Mouse (Mus musculus) olfactory bulb, adult 2 months (tissue): ENCODE results near the gene Parp11. TPM values are rescaled to one million over a fixed set of nuclear protein-coding genes. Genes with fewer than 3 reads are reported as not detected.

Experiments used
- H3K27ac ChIP-seq: fragments of 200-500 bp; 2 replicates; pipeline ENCODE4 v1.5.1; 2012; ENCODE audit warnings: low read depth, low read length; ENCODE audit not compliant: insufficient read depth
- H3K4me1 ChIP-seq: fragments of 200-500 bp; 2 replicates; pipeline ENCODE4 v1.6.1; 2012; ENCODE audit warnings: low read length; ENCODE audit not compliant: control insufficient read depth, insufficient read depth
- H3K4me3 ChIP-seq: fragments of 200-500 bp; 2 replicates; pipeline ENCODE4 v1.5.1; 2012; ENCODE audit warnings: mild to moderate bottlenecking, low read depth, low read length, moderate library complexity; ENCODE audit not compliant: insufficient read depth
- CTCF ChIP-seq: fragments of 200-500 bp; IDR thresholded peaks from 2 replicates; pipeline ENCODE4 v1.5.1; 2012; ENCODE audit warnings: low read depth, mild to moderate bottlenecking, low read length, moderate library complexity; ENCODE audit not compliant: insufficient read depth
- POLR2A ChIP-seq: fragments of 200-500 bp; IDR thresholded peaks from 2 replicates; pipeline ENCODE4 v1.6.1; 2012; ENCODE audit warnings: mild to moderate bottlenecking, low read depth, low read length, moderate library complexity; ENCODE audit not compliant: insufficient read depth
- WGBS: fragments of 180-500 bp; shearing (Covaris S2); methylation state at CpG from one replicate; pipeline ENCODE4 v1.1.7; 2018; 5-methylcytosine and 5-hydroxymethylcytosine counted together
- polyA plus RNA-seq: library from polyadenylated mRNA; stranded (reverse); fragments of >200 nt; gene quantifications from 2 replicates; pipeline ENCODE4 v1.2.4, GENCODE M21; 2012; ENCODE audit warnings: low replicate concordance; ENCODE audit not compliant: missing spikeins, insufficient read depth, insufficient read length

The Parp11 gene
- polyA plus RNA-seq, 1 experiment = not detected

DNA sequence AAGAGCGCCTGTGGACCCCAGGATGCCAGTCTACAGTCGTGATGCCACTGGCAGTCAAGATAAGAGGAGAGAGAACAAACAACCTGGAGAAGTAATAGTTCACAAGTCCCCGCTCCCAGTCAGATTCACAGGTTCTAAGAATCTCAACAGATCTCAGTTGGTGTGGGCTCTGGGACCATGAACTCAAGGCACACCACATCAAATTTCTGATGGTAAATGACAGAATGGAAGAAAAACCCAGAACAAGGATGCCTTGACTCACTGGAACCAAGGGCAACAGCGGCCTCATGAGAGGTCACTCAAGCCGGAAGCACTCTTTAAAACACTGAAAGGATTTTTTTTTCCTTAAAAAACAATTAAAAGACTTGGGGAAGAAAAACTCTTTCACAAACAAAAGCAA lies 87.1 kb downstream of the Parp11 start:
- H3K4me1 ChIP-seq = no peaks in the 10 kb centered on the region
- WGBS = 88% methylated on average over 5 of the region's 5 CpGs
- no peak overlapping the region for H3K4me3 ChIP-seq
- no peak for TF ChIP-seq POLR2A
- TF ChIP-seq CTCF = no peak
- H3K27ac ChIP-seq = no peak overlapping the region

DNA sequence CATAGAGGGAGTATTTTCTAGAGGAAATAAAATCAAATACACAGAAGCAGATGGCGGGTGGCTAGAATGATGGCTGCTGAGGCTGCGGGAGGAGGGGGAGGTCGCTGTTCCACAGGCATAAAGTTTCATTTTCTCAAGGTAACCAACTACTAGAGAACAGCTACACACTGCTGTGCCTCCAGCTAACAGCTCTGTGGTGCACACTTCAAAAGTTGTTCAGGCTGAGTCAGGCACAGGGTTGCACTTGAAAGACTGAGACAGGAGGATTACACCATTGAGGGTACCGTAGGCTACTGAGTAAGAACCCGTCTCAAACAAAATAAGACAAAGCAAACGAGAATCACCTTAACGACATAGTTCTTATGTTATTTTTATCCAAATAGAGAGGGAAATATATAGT lies 90.4 kb downstream of the Parp11 start:
- Histone ChIP-seq H3K4me1 (no peaks in the 10 kb centered on the region), H3K27ac (no peak overlapping the region), H3K4me3 (no peak overlapping the region)
- WGBS = 81% methylated on average over 7 of the region's 7 CpGs
- no peak for TF ChIP-seq POLR2A
- no peak for TF ChIP-seq CTCF

DNA sequence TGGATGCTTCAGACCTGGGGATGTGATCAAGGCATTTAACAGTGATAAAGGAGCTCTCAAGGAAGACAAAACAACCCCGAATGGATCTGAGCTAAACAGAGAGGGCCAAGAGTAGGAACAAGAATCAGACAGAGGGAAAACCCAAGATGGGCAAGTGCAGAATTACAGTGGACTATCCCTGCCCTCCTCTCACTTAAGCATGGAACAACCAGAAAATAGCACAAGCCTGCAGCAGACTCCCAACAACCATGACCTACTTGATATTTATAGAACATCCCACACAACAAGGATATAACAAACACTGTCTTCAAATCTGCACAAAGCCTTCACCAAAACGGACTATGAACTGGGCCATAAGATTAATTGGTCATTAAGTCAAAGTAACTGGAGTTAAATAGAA lies 91.5 kb downstream of the Parp11 start:
- 52% methylated on average over 2 of the region's 2 CpGs for WGBS
- Histone ChIP-seq H3K4me3 (no peak overlapping the region), H3K4me1 (no peaks in the 10 kb centered on the region), H3K27ac (no peak overlapping the region)
- TF ChIP-seq POLR2A (no peak), CTCF (no peak)

DNA sequence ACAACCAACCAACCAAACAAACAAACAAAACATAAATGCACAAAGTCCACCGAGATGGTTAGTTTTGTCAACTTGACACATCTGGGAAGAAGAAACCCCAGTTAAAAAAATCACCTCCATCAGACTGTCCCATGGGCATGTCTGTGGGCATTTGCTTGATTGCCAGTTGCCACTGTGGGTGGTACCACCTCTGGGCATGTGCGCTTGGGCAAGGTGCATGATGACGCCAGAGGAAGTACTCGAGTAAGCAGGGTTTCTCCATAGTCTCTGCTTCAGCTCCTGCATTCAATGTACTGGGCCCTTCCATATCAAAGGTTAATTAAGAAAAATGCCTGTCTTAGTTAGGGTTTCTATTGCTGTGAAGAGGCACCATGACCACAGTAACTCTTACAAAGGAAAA lies 92.6 kb downstream of the Parp11 start:
- 96% methylated on average over 4 of the region's 4 CpGs for WGBS
- no peak for TF ChIP-seq POLR2A
- no peak for TF ChIP-seq CTCF

DNA sequence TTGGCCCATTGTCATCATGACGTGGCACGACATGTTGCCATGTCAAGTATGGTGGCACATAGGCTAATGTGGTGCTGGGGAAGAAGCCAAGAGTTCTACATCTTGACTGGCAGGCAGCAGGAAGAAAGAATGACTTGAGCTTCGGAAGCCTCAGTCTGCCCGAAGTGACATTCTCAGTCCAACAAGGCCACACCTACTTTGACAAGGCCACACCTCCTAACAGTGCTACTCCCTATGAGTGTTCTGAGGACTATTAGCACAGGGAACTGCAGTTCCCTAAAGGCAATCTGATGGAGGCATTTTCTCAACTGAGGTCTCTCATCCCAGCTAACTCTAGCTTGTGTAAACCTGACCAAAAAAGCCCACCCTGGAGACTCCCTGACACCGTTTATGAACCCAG lies 93.0 kb downstream of the Parp11 start:
- Histone ChIP-seq H3K4me3 (no peak overlapping the region), H3K27ac (no peak overlapping the region), H3K4me1 (no peaks in the 10 kb centered on the region)
- no peak for TF ChIP-seq CTCF
- no peak for TF ChIP-seq POLR2A
- WGBS = 80% methylated on average over 5 of the region's 5 CpGs

More for the DNA sequence above, 92.6 kb downstream of the Parp11 start:
- Histone ChIP-seq H3K27ac (no peak overlapping the region), H3K4me3 (no peak overlapping the region), H3K4me1 (no peaks in the 10 kb centered on the region)

DNA sequence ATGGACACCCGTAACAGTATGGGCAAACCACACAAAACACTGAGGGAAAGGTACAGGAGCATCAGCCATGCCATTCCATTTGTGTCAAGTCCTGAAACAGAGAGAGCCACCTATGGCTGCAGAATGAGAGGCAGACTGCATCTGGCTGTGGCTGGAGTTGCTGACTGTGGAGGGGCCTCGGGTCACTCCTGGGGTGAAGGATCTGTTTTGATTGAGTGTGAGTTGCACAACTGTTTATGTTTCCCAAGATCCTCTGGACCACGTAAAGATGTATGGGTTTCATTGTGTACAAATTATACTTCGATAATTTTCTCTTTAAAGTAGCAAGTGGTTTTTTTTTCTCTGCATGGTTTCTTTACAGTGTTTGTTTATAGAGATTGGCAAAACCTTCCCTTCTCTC lies 93.9 kb downstream of the Parp11 start:
- no peak overlapping the region for H3K4me3 ChIP-seq
- 82% methylated on average over 4 of the region's 4 CpGs for WGBS
- no peaks in the 10 kb centered on the region for H3K4me1 ChIP-seq
- no peak overlapping the region for H3K27ac ChIP-seq
- no peak for TF ChIP-seq POLR2A

DNA sequence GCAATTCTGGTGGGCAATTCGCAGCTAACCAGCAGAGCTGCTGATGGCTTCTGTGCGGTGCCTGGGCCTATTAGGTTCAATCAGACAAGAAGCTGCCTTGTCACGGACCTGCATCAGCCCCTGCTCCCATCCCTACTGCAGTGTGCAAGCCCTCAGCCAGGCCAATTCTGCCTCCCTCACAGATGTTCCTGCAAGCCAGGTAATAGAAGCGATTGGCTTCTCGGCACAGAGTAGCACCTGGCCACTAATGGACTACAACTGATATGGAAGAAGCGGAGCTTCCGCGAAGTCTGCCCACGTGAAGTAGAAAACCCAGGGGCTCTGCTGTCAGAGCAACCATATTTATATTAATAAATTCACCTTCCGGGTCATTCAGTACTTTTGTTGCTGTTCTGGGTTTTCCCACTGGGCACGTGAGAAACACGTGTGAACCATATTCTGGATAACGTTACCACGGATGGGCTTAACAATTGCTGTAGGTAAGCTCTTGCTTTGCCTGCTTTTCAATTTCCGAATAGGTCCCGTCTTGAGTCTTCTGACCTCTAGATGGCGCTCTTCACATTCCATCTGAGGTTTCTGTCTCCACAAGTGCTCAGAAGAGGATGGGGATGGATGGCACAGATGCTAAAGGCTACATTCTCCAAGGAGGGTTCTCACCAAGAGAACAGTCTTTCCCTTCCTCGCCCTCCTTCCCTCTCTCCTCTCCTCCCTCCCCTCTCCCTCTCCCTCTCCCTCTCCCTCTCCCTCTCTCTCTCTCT lies 95.2 kb downstream of the Parp11 start:
- Histone ChIP-seq H3K4me3 (no peak overlapping the region), H3K4me1 (no peaks in the 10 kb centered on the region), H3K27ac (no peak overlapping the region)
- TF ChIP-seq CTCF (no peak), POLR2A (no peak)
- WGBS = 35% methylated on average over 18 of the region's 18 CpGs

Other genes starting within 250 kb of the Parp11 start
- gene Cracr2a, start 114.5 kb downstream of the Parp11 start, polyA plus RNA-seq = not detected in 2 replicates